Mouse (Mus musculus) lung, embryonic 14.5 days (tissue): ENCODE measurements around the gene Nr1h2. TPM values are rescaled to one million over a fixed set of nuclear protein-coding genes. Genes with fewer than 3 reads are reported as not detected.

Experiments
- ATAC-seq: fragments of 200-750 bp; cut with Nextera tagmentation; 2 replicates; pipeline ENCODE4 v1.8.0; 2017; ENCODE audit warnings: mild to moderate bottlenecking, moderate TSS enrichment, moderate library complexity; ENCODE audit not compliant: insufficient read depth
- DNase-seq: peaks from one replicate; pipeline ENCODE4 v3.0.0-alpha.2; 2015
- H3K27ac ChIP-seq: fragments of 300-500 bp; sonication (generic); 2 replicates; pipeline ENCODE4 v1.5.1; 2014; ENCODE audit warnings: low read depth, mild to moderate bottlenecking, moderate library complexity
- H3K27me3 ChIP-seq: fragments of 300-500 bp; sonication (generic); 2 replicates; pipeline ENCODE4 v1.6.1; 2014; ENCODE audit warnings: low read length, control low read depth; ENCODE audit not compliant: insufficient read depth
- H3K36me3 ChIP-seq: fragments of 300-500 bp; sonication (generic); 2 replicates; pipeline ENCODE4 v1.6.1; 2014; ENCODE audit warnings: control low read depth; ENCODE audit not compliant: insufficient read depth
- H3K4me1 ChIP-seq: fragments of 300-500 bp; sonication (generic); 2 replicates; pipeline ENCODE4 v1.6.1; 2014; ENCODE audit warnings: antibody characterized with exemption, control low read depth; ENCODE audit not compliant: insufficient read depth
- H3K4me2 ChIP-seq: fragments of 300-500 bp; sonication (generic); 2 replicates; pipeline ENCODE4 v1.6.1; 2014; ENCODE audit warnings: mild to moderate bottlenecking
- H3K4me3 ChIP-seq: fragments of 300-500 bp; sonication (generic); 2 replicates; pipeline ENCODE4 v1.5.1; 2014; ENCODE audit warnings: low read depth, low read length
- H3K9ac ChIP-seq: fragments of 300-500 bp; sonication (generic); 2 replicates; pipeline ENCODE4 v1.6.1; 2014
- H3K9me3 ChIP-seq: fragments of 300-500 bp; sonication (generic); 2 replicates; pipeline ENCODE4 v1.6.1; 2016; ENCODE audit warnings: low read depth, low read length, control low read depth
- CTCF ChIP-seq: IDR thresholded peaks from 2 replicates; pipeline ENCODE4 v1.5.1; 2016; ENCODE audit warnings: antibody characterized with exemption, low read depth
- WGBS: fragments of 180-500 bp; shearing (Covaris S2); extraction: QIAGEN DNeasy Blood & Tissue Kit; methylation state at CpG from one replicate; pipeline ENCODE4 v1.1.7; 2014; 5-methylcytosine and 5-hydroxymethylcytosine counted together
- polyA plus RNA-seq: library from polyadenylated mRNA; unstranded; fragments of >200 nt; fragmentation: Nextera tagmentation; extraction: Ambion mirVana; gene quantifications from 2 replicates; pipeline ENCODE4 v1.2.1, GENCODE M21; 2014

Gene Nr1h2
- polyA plus RNA-seq, 1 experiment from 2014 or later, result 66.0 TPM

DNA sequence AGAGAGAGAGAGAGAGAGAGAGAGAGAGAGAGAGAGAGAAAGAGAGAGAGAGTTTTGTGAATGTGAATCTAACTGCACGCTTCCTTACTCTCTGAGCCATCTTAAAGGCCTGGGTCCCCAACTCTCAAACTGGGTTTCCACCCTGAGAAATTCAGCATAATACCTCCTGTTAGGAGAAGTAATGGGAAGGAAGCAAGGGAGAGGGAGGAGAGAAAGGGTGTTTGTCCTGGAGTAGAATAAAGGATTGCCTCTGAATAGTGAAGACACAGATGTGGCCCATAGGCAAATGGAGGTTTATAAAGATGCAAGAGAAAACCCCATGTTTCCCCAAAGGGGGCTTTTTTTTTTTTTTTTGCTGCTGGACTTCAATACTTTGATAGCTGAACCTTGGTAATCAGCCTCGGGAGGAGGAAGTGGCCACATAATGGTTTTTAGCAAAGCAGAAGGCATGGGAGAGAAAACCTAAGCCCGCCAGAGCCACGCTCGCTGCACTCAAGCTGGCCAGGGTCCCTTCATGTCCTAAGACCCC is 19.3 kb upstream of the Nr1h2 start:
- no peak overlapping the region for H3K4me3 ChIP-seq
- ATAC-seq (no peak), DNase-seq (no peak)
- 81% methylated on average over 5 of the region's 5 CpGs for WGBS
- no peaks in the 10 kb centered on the region for H3K27me3 ChIP-seq
- no peak for TF ChIP-seq CTCF
- no peaks in the 10 kb centered on the region for H3K4me1 ChIP-seq
- H3K4me2 ChIP-seq, result no peak overlapping the region
- no peaks in the 10 kb centered on the region for H3K9me3 ChIP-seq
- H3K9ac ChIP-seq, result no peak overlapping the region
- no peaks in the 10 kb centered on the region for H3K36me3 ChIP-seq
- no peak overlapping the region for H3K27ac ChIP-seq

GRCm38 (mm10) chr7:44572213-44572701 is 18.5 kb upstream of the Nr1h2 start, which contains the start of gene Napsa:
Gene Napsa, plus strand, starts transcription at chr7:44572380.
- ATAC-seq, result no peak
- 34% methylated on average over 7 of the region's 7 CpGs for WGBS
- no peak for DNase-seq
- no peak within 1 kb of the TSS for H3K27ac ChIP-seq
- H3K9me3 ChIP-seq, result no peaks in the 10 kb centered on the region
- H3K27me3 ChIP-seq, result no peaks in the 10 kb centered on the region
- no peak within 1 kb of the TSS for H3K4me3 ChIP-seq
- H3K36me3 ChIP-seq, result no peaks in the 10 kb centered on the region
- H3K4me1 ChIP-seq, result no peaks in the 10 kb centered on the region
- H3K9ac ChIP-seq, result no peak within 1 kb of the TSS
- no peak within 1 kb of the TSS for H3K4me2 ChIP-seq
- no peak for TF ChIP-seq CTCF

GRCm38 (mm10) chr7:44571811-44572210 is 18.1 kb upstream of the Nr1h2 start:
- no peak overlapping the region for H3K27ac ChIP-seq

GRCm38 (mm10) chr7:44570989-44571388 is 17.2 kb upstream of the Nr1h2 start:
- no peaks in the 10 kb centered on the region for H3K4me1 ChIP-seq
- ATAC-seq (no peak), DNase-seq (no peak)
- no peaks in the 10 kb centered on the region for H3K36me3 ChIP-seq
- TF ChIP-seq CTCF, result no peak
- H3K27me3 ChIP-seq, result no peaks in the 10 kb centered on the region
- no peak overlapping the region for H3K9ac ChIP-seq
- no peaks in the 10 kb centered on the region for H3K9me3 ChIP-seq
- no peak overlapping the region for H3K27ac ChIP-seq
- no peak overlapping the region for H3K4me3 ChIP-seq
- WGBS, result 76% methylated on average over 6 of the region's 6 CpGs
- H3K4me2 ChIP-seq, result no peak overlapping the region

More at GRCm38 (mm10) chr7:44571811-44572210, 18.1 kb upstream of the Nr1h2 start:
- Histone ChIP-seq H3K4me3 (no peak overlapping the region), H3K4me2 (no peak overlapping the region), H3K9ac (no peak overlapping the region), H3K4me1 (no peaks in the 10 kb centered on the region), H3K36me3 (no peaks in the 10 kb centered on the region), H3K27me3 (no peaks in the 10 kb centered on the region), H3K9me3 (no peaks in the 10 kb centered on the region)
- WGBS, result 62% methylated on average over 4 of the region's 4 CpGs
- TF ChIP-seq CTCF, result no peak
- DNase-seq (no peak), ATAC-seq (no peak)

- Histone ChIP-seq H3K36me3 (no peaks in the 10 kb centered on the region), H3K4me3 (no peak overlapping the region), H3K4me1 (no peaks in the 10 kb centered on the region), H3K27me3 (no peaks in the 10 kb centered on the region), H3K9me3 (no peaks in the 10 kb centered on the region), H3K27ac (no peak overlapping the region), H3K4me2 (no peak overlapping the region), H3K9ac (no peak overlapping the region)
- DNase-seq (no peak), ATAC-seq (no peak)
- 44% methylated on average over 9 of the region's 9 CpGs for WGBS
- no peak for TF ChIP-seq CTCF
Observed at GRCm38 (mm10) chr7:44568803-44569202, 15.1 kb upstream of the Nr1h2 start.

GRCm38 (mm10) chr7:44565414-44565813 is 11.7 kb upstream of the Nr1h2 start:
- ATAC-seq, result no peak
- Histone ChIP-seq H3K27me3 (no peaks in the 10 kb centered on the region), H3K4me3 (no peak overlapping the region)

DNA sequence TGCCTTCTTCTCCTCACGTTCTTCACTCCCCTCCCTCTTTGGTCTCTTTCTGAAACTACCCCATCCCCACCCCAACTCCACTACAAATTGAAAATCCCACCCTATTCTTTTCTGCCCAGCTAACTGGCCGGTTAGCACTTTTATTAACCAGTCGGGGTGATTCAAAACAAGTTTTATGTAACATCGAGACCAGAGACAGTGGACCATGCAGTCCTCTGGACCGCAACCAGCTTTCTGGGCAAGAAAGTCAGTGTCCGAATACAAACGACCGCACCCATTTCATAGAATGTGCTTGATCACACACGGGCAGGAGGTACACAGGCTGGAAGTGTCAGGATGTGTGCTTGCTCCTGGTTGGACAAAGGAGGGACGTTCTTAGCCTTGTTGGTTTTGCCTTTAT is 10.7 kb upstream of the Nr1h2 start:
- Histone ChIP-seq H3K4me3 (no peak overlapping the region), H3K27ac (no peak overlapping the region), H3K9ac (no peak overlapping the region), H3K27me3 (no peaks in the 10 kb centered on the region), H3K4me1 (no peaks in the 10 kb centered on the region), H3K36me3 (no peaks in the 10 kb centered on the region), H3K9me3 (no peaks in the 10 kb centered on the region), H3K4me2 (no peak overlapping the region)
- ATAC-seq (no peak), DNase-seq (no peak)
- WGBS, result 83% methylated on average over 10 of the region's 10 CpGs
- no peak for TF ChIP-seq CTCF

More at GRCm38 (mm10) chr7:44565414-44565813, 11.7 kb upstream of the Nr1h2 start:
- WGBS, result 62% methylated on average over 6 of the region's 6 CpGs
- no peak for DNase-seq
- no peak overlapping the region for H3K27ac ChIP-seq
- H3K4me1 ChIP-seq, result no peaks in the 10 kb centered on the region
- no peaks in the 10 kb centered on the region for H3K36me3 ChIP-seq
- H3K9ac ChIP-seq, result no peak overlapping the region
- TF ChIP-seq CTCF, result no peak
- no peaks in the 10 kb centered on the region for H3K9me3 ChIP-seq
- no peak overlapping the region for H3K4me2 ChIP-seq

GRCm38 (mm10) chr7:44563284-44563683 is 9.5 kb upstream of the Nr1h2 start:
- ATAC-seq, result no peak

More at GRCm38 (mm10) chr7:44563284-44563683, 9.5 kb upstream of the Nr1h2 start:
- no peaks in the 10 kb centered on the region for H3K27me3 ChIP-seq
- no peak overlapping the region for H3K27ac ChIP-seq
- TF ChIP-seq CTCF, result no peak
- no peaks in the 10 kb centered on the region for H3K9me3 ChIP-seq
- no peaks in the 10 kb centered on the region for H3K36me3 ChIP-seq
- no peak overlapping the region for H3K9ac ChIP-seq
- H3K4me3 ChIP-seq, result no peak overlapping the region
- DNase-seq, result no peak
- WGBS, result 42% methylated on average over 8 of the region's 8 CpGs
- no peak overlapping the region for H3K4me2 ChIP-seq
- no peaks in the 10 kb centered on the region for H3K4me1 ChIP-seq
